Mouse (Mus musculus): ENCODE measurements at regions not wholly inside any gene's neighbourhood (a gene's known extent, or its start where the extent isn't known, plus 50 kb on each side); places are given as distances from the start of the nearest gene placed in this dataset.

- DNase-seq (ENCODE audit: low read depth, low spot score), result no peak
Measured at GRCm38 (mm10) chr8:90762390-90762789, 54.8 kb downstream of the Gm19935 start.

- DNase-seq (ENCODE audit: low read depth, low spot score), result no peak
Measured at GRCm38 (mm10) chr8:90761947-90762346, 55.2 kb downstream of the Gm19935 start.

- DNase-seq (ENCODE audit: low read depth, low spot score), result no peak
Measured at GRCm38 (mm10) chr8:90761446-90761845, 55.7 kb downstream of the Gm19935 start.

GRCm38 (mm10) chr8:90759531-90759930, 57.7 kb downstream of the Gm19935 start:
- no peak for DNase-seq (ENCODE audit: low read depth, low spot score)

GRCm38 (mm10) chr8:90755020-90755419, 62.2 kb downstream of the Gm19935 start:
- no peak for DNase-seq (ENCODE audit: low read depth, low spot score)

- no peak for DNase-seq (ENCODE audit: low read depth, low spot score)
Measured at GRCm38 (mm10) chr8:90743546-90743945, 73.6 kb downstream of the Gm19935 start.

GRCm38 (mm10) chr8:90740963-90741733, 76.0 kb downstream of the Gm19935 start:
- DNase-seq (ENCODE audit: low read depth, low spot score), result no peak

- no peak for DNase-seq (ENCODE audit: low read depth, low spot score)
Measured at GRCm38 (mm10) chr8:90740302-90740962, 76.8 kb downstream of the Gm19935 start.

GRCm38 (mm10) chr8:90728011-90728410, 89.2 kb downstream of the Gm19935 start:
- no peak for DNase-seq (ENCODE audit: low read depth, low spot score)

- DNase-seq (ENCODE audit: low read depth, low spot score), result no peak
Measured at GRCm38 (mm10) chr8:90725188-90725587, 92.0 kb downstream of the Gm19935 start.

- no peak for DNase-seq (ENCODE audit: low read depth, low spot score)
Measured at GRCm38 (mm10) chr8:90716436-90716835, 100.8 kb downstream of the Gm19935 start.

- DNase-seq (ENCODE audit: low read depth, low spot score), result peak; percentile 48
Measured at GRCm38 (mm10) chr8:90708524-90708923, 108.7 kb downstream of the Gm19935 start.

- DNase-seq (ENCODE audit: low read depth, low spot score), result no peak
Measured at GRCm38 (mm10) chr8:90692516-90692915, 124.7 kb downstream of the Gm19935 start.

GRCm38 (mm10) chr8:90685076-90685475, 132.1 kb downstream of the Gm19935 start:
- no peak for DNase-seq (ENCODE audit: low read depth, low spot score)

GRCm38 (mm10) chr8:90670471-90671057, 146.6 kb downstream of the Gm19935 start:
- no peak for DNase-seq (ENCODE audit: low read depth, low spot score)

- no peak for DNase-seq (ENCODE audit: low read depth, low spot score)
Measured at GRCm38 (mm10) chr8:90669396-90669795, 147.8 kb downstream of the Gm19935 start.

- no peak for DNase-seq (ENCODE audit: low read depth, low spot score)
Measured at GRCm38 (mm10) chr8:90659066-90659465, 158.1 kb downstream of the Gm19935 start.

- DNase-seq (ENCODE audit: low read depth, low spot score), result no peak
Measured at GRCm38 (mm10) chr8:90657641-90658051, 159.5 kb downstream of the Gm19935 start.

- DNase-seq (ENCODE audit: low read depth, low spot score), result no peak
Measured at GRCm38 (mm10) chr8:90657116-90657515, 160.1 kb downstream of the Gm19935 start.

- DNase-seq (ENCODE audit: low read depth, low spot score), result no peak
Measured at GRCm38 (mm10) chr8:90656436-90657090, 160.6 kb downstream of the Gm19935 start.

- no peak for DNase-seq (ENCODE audit: low read depth, low spot score)
Measured at GRCm38 (mm10) chr8:90654786-90655185, 162.4 kb downstream of the Gm19935 start.

- no peak for DNase-seq (ENCODE audit: low read depth, low spot score)
Measured at GRCm38 (mm10) chr8:90642392-90642791, 174.8 kb downstream of the Gm19935 start.

All from CD4-positive, CD25-positive, alpha-beta regulatory T cell, adult 2 months (primary cell).